Mouse (Mus musculus) layer of hippocampus, adult 18-20 months (tissue): ENCODE measurements at regions not wholly inside any gene's neighbourhood (a gene's known extent, or its start where the extent isn't known, plus 50 kb on each side); places are given as distances from the start of the nearest gene placed in this dataset.
"Not testable (repeated sequence)": the region's sequence is repeated elsewhere in the genome, so short reads cannot be mapped to it uniquely, and the experiment has no call there.

ENCODE experiments used
- DNase-seq, 2 experiments: peaks; one replicate each; pipeline ENCODE4 v3.0.0; 2022; ENCODE audit warnings: low spot score in 2 of 2

GRCm38 (mm10) chr13:19300320-19301011, 95.1 kb downstream of the Stard3nl start:
- peak in 1 of 2 experiments; percentile 27 for DNase-seq

- no peak for DNase-seq
Observed at GRCm38 (mm10) chr13:19296325-19296724, 99.3 kb downstream of the Stard3nl start.

- DNase-seq, result no peak
Observed at GRCm38 (mm10) chr13:19293041-19293440, 102.6 kb downstream of the Stard3nl start.

- DNase-seq, result no peak
Observed at GRCm38 (mm10) chr13:19283161-19283560, 112.4 kb downstream of the Stard3nl start.

- not testable (repeated sequence) for DNase-seq
Observed at GRCm38 (mm10) chr13:19272548-19273295, 122.9 kb downstream of the Stard3nl start.

- not testable (repeated sequence) for DNase-seq
Observed at GRCm38 (mm10) chr13:19264996-19265395, 130.6 kb downstream of the Stard3nl start.

- DNase-seq, result peak in 1 of 2 experiments; percentile 8
Observed at GRCm38 (mm10) chr13:19246558-19246957, 149.0 kb downstream of the Stard3nl start.

GRCm38 (mm10) chr13:19242580-19242979, 153.0 kb downstream of the Stard3nl start:
- not testable (repeated sequence) for DNase-seq

- DNase-seq, result peak in 1 of 2 experiments; percentile 58
Observed at GRCm38 (mm10) chr13:19236340-19236739, 159.3 kb downstream of the Stard3nl start.

- DNase-seq, result no peak
Observed at GRCm38 (mm10) chr13:19234700-19235374, 160.8 kb downstream of the Stard3nl start.

GRCm38 (mm10) chr13:19220004-19220403, 175.6 kb downstream of the Stard3nl start:
- not testable (repeated sequence) for DNase-seq

- DNase-seq, result not testable (repeated sequence)
Observed at GRCm38 (mm10) chr13:19219383-19219991, 176.1 kb downstream of the Stard3nl start.

GRCm38 (mm10) chr13:19204669-19205068, 190.9 kb downstream of the Stard3nl start:
- DNase-seq, result no peak

GRCm38 (mm10) chr13:19202320-19202719, 193.3 kb downstream of the Stard3nl start:
- DNase-seq, result not testable (repeated sequence)
